Mouse (Mus musculus): ENCODE data around the gene Lrrc8d.

Lrrc8d gene

GRCm38 (mm10) chr5:105764369-105764768 is 64.6 kb downstream of the Lrrc8d start:
- DNase-seq (ENCODE audit: low read depth, low spot score), result no peak

GRCm38 (mm10) chr5:105765386-105765785 is 65.6 kb downstream of the Lrrc8d start:
- DNase-seq (ENCODE audit: low read depth, low spot score), result no peak

- no peak for DNase-seq (ENCODE audit: low read depth, low spot score)
Measured at GRCm38 (mm10) chr5:105776368-105776767, 76.6 kb downstream of the Lrrc8d start.

- DNase-seq (ENCODE audit: low read depth, low spot score), result peak; percentile 17
Measured at GRCm38 (mm10) chr5:105776978-105777593, 77.3 kb downstream of the Lrrc8d start.

GRCm38 (mm10) chr5:105777645-105778044 is 77.9 kb downstream of the Lrrc8d start:
- DNase-seq (ENCODE audit: low read depth, low spot score), result peak; percentile 17

- DNase-seq (ENCODE audit: low read depth, low spot score), result no peak
Measured at GRCm38 (mm10) chr5:105778189-105778588, 78.4 kb downstream of the Lrrc8d start.

GRCm38 (mm10) chr5:105778723-105779122 is 79.0 kb downstream of the Lrrc8d start:
- DNase-seq (ENCODE audit: low read depth, low spot score), result no peak

- DNase-seq (ENCODE audit: low read depth, low spot score), result no peak
Measured at GRCm38 (mm10) chr5:105779331-105779730, 79.6 kb downstream of the Lrrc8d start.

GRCm38 (mm10) chr5:105783848-105784247 is 84.1 kb downstream of the Lrrc8d start:
- DNase-seq (ENCODE audit: low read depth, low spot score), result no peak

GRCm38 (mm10) chr5:105784724-105785123 is 85.0 kb downstream of the Lrrc8d start:
- DNase-seq (ENCODE audit: low read depth, low spot score), result no peak

GRCm38 (mm10) chr5:105787577-105787976 is 87.8 kb downstream of the Lrrc8d start:
- no peak for DNase-seq (ENCODE audit: low read depth, low spot score)

GRCm38 (mm10) chr5:105789801-105790200 is 90.0 kb downstream of the Lrrc8d start:
- no peak for DNase-seq (ENCODE audit: low read depth, low spot score)

- no peak for DNase-seq (ENCODE audit: low read depth, low spot score)
Measured at GRCm38 (mm10) chr5:105792331-105792801, 92.6 kb downstream of the Lrrc8d start.

- peak; percentile 57 for DNase-seq (ENCODE audit: low read depth, low spot score)
Measured at GRCm38 (mm10) chr5:105792853-105793547, 93.2 kb downstream of the Lrrc8d start.

- no peak for DNase-seq (ENCODE audit: low read depth, low spot score)
Measured at GRCm38 (mm10) chr5:105793548-105793940, 93.8 kb downstream of the Lrrc8d start.

- DNase-seq (ENCODE audit: low read depth, low spot score), result no peak
Measured at GRCm38 (mm10) chr5:105798421-105798820, 98.7 kb downstream of the Lrrc8d start.

GRCm38 (mm10) chr5:105799850-105800635 is 100.3 kb downstream of the Lrrc8d start:
- no peak for DNase-seq (ENCODE audit: low read depth, low spot score)

GRCm38 (mm10) chr5:105801031-105801529 is 101.3 kb downstream of the Lrrc8d start:
- DNase-seq (ENCODE audit: low read depth, low spot score), result no peak

- DNase-seq (ENCODE audit: low read depth, low spot score), result no peak
Measured at GRCm38 (mm10) chr5:105805955-105806354, 106.2 kb downstream of the Lrrc8d start.

- DNase-seq (ENCODE audit: low read depth, low spot score), result no peak
Measured at GRCm38 (mm10) chr5:105807461-105807860, 107.7 kb downstream of the Lrrc8d start.

GRCm38 (mm10) chr5:105809056-105809455 is 109.3 kb downstream of the Lrrc8d start:
- DNase-seq (ENCODE audit: low read depth, low spot score), result no peak

- no peak for DNase-seq (ENCODE audit: low read depth, low spot score)
Measured at GRCm38 (mm10) chr5:105813036-105813435, 113.3 kb downstream of the Lrrc8d start.
